Mouse (Mus musculus) thymus, adult 18-20 months (tissue): ENCODE results near the gene Gm38392.

Experiments
- DNase-seq, 2 experiments: peaks; one replicate each; pipeline ENCODE4 v3.0.0; 2022; ENCODE audit warnings: mixed read lengths in 2 of 2

Gene Gm38392

DNA sequence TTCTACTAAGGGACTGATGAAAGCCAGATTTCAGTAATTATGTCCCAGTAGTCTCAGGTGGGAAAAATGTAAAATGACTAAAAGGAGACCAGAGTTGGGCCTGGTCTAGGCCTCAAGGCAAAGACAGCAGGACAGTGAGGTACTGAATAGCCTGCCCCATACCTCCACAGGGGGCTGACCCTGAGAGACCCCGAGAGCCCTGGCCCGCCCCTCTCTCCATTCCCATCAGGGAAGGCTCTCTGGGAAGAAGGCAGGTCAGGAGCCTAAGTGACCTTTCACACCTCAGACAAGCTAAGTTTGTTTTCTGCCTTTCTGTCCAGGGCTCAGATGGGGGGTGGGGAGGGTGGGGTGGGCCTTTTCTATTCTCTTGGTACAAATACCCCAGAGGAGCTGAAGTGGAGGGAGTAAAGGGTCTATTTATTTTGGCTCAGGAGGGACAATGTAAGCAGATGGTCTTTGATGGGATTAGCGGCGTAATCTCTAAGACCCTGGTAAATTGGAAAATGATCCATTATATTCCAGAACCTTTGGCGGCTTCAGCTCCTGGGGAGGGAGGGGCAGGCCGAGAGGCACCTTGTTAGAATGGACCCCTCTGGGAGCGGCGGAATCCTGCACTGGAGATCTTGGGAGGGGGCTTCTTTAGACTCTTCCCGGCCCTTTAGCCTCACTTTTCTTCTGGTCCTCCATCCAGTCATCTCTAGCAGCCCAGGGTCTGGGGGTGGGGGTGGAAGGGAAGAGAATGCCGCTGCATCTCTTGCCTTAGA, 89.1 kb downstream of the Gm38392 start:
- DNase-seq = no peak
